Mouse (Mus musculus) CH12.LX (cell line): ENCODE results near the gene Cacng7. TPM values are rescaled to one million over a fixed set of nuclear protein-coding genes. Genes with fewer than 3 reads are reported as not detected.
"Not testable (repeated sequence)": the region's sequence is repeated elsewhere in the genome, so short reads cannot be mapped to it uniquely, and the experiment has no call there.

Source experiments
- DNase-seq: peaks from one replicate; pipeline ENCODE4 v3.0.0-alpha.2; 2013; ENCODE audit errors: extremely low read depth
- H3K27ac ChIP-seq: 2 replicates; pipeline ENCODE4 v1.5.1; 2012; ENCODE audit warnings: low read depth, mild to moderate bottlenecking, control low read depth, moderate library complexity; ENCODE audit not compliant: insufficient read depth
- H3K27me3 ChIP-seq: replicated peaks from 2 replicates; pipeline ENCODE3; 2012; ENCODE audit warnings: inconsistent platforms
- H3K36me3 ChIP-seq, 2 experiments: replicated peaks in 1 of 2; 2 replicates each; pipeline versions ENCODE3 to v1.6.1; 2012; ENCODE audit warnings: inconsistent platforms in 1 of 2, low read length in 1 of 2, mild to moderate bottlenecking in 1 of 2, mixed read lengths in 1 of 2, moderate library complexity in 1 of 2; ENCODE audit not compliant: control insufficient read depth in 1 of 2, insufficient read depth in 1 of 2
- H3K4me1 ChIP-seq, 2 experiments: 2 replicates each; pipeline ENCODE4 v1.6.1; 2012; ENCODE audit warnings: inconsistent platforms in 1 of 2, moderate library complexity in 1 of 2; ENCODE audit not compliant: insufficient read depth in 2 of 2, control insufficient read depth in 1 of 2
- H3K4me2 ChIP-seq: 2 replicates; pipeline ENCODE4 v1.6.1; 2012; ENCODE audit warnings: low read depth, mild to moderate bottlenecking, control low read depth; ENCODE audit not compliant: poor library complexity, insufficient read depth, severe bottlenecking
- H3K4me3 ChIP-seq, 3 experiments: fragments of 150-350 bp in 1 of 3; sonication (generic) in 1 of 3; replicated peaks in 1 of 3; 2 replicates each; pipeline versions ENCODE3 to v1.5.1; 2011 to 2012; ENCODE audit warnings: low read depth in 2 of 3, low read length in 2 of 3, mild to moderate bottlenecking in 2 of 3, moderate library complexity in 2 of 3, control low read depth in 1 of 3, improper control_type of control experiment in 1 of 3, inconsistent platforms in 1 of 3, mixed read lengths in 1 of 3; ENCODE audit not compliant: poor library complexity in 1 of 3
- H3K79me2 ChIP-seq: replicated peaks from 2 replicates; pipeline ENCODE4 v1.6.1; 2012; ENCODE audit warnings: mild to moderate bottlenecking, moderate library complexity; ENCODE audit not compliant: control insufficient read depth, poor library complexity, insufficient read depth, severe bottlenecking; ENCODE audit errors: extremely low read depth
- H3K9ac ChIP-seq: 2 replicates; pipeline ENCODE4 v1.6.1; 2012; ENCODE audit warnings: low read depth, mild to moderate bottlenecking, control low read depth, moderate library complexity; ENCODE audit not compliant: insufficient read depth
- H3K9me3 ChIP-seq: replicated peaks from 2 replicates; pipeline ENCODE3; 2012; ENCODE audit warnings: low read length, inconsistent platforms, mixed read lengths
- CHD2 ChIP-seq: IDR thresholded peaks from 2 replicates; pipeline ENCODE4 v1.6.1; 2011; ENCODE audit warnings: low read length, improper control_type of control experiment
- CTCF ChIP-seq, 2 experiments: IDR thresholded peaks in 1 of 2; conservative IDR thresholded peaks in 1 of 2; 2 replicates each; pipeline ENCODE4 v1.5.1; 2011 to 2012; ENCODE audit warnings: low read depth in 2 of 2, low read length in 2 of 2, improper control_type of control experiment in 1 of 2, inconsistent platforms in 1 of 2, mild to moderate bottlenecking in 1 of 2, moderate library complexity in 1 of 2
- E2F4 ChIP-seq: IDR thresholded peaks from 2 replicates; pipeline ENCODE4 v1.6.1; 2011; ENCODE audit warnings: low read depth, low read length, improper control_type of control experiment; ENCODE audit not compliant: insufficient replicate concordance
- ELF1 ChIP-seq: IDR thresholded peaks from 2 replicates; pipeline ENCODE4 v1.6.1; 2014; ENCODE audit warnings: low read depth, mild to moderate bottlenecking, inconsistent platforms, low read length, improper control_type of control experiment
- GABPA ChIP-seq: IDR thresholded peaks from 2 replicates; pipeline ENCODE4 v1.6.1; 2012; ENCODE audit warnings: low read depth, low read length, improper control_type of control experiment, inconsistent platforms; ENCODE audit not compliant: insufficient replicate concordance
- HCFC1 ChIP-seq: IDR thresholded peaks from 2 replicates; pipeline ENCODE4 v1.6.1; 2012; ENCODE audit warnings: low read depth, mild to moderate bottlenecking, inconsistent platforms, low read length, improper control_type of control experiment
- IRF4 ChIP-seq: IDR thresholded peaks from 2 replicates; pipeline ENCODE4 v1.6.1; 2014; ENCODE audit warnings: low read depth, mild to moderate bottlenecking, inconsistent platforms, low read length, improper control_type of control experiment
- JUN ChIP-seq: IDR thresholded peaks from 2 replicates; pipeline ENCODE4 v1.6.1; 2011; ENCODE audit warnings: low read depth, mild to moderate bottlenecking, low read length, improper control_type of control experiment, moderate library complexity; ENCODE audit not compliant: insufficient read depth
- MAFK ChIP-seq: IDR thresholded peaks from 2 replicates; pipeline ENCODE4 v1.6.1; 2011; ENCODE audit warnings: low read length, improper control_type of control experiment; ENCODE audit not compliant: insufficient replicate concordance
- MAX ChIP-seq: IDR thresholded peaks from 2 replicates; pipeline ENCODE4 v1.6.1; 2011; ENCODE audit warnings: low read length, improper control_type of control experiment
- MXI1 ChIP-seq: IDR thresholded peaks from 2 replicates; pipeline ENCODE4 v1.6.1; 2011; ENCODE audit warnings: mild to moderate bottlenecking, low read depth, low read length, improper control_type of control experiment
- MYC ChIP-seq: IDR thresholded peaks from 2 replicates; pipeline ENCODE4 v1.6.1; 2011; ENCODE audit warnings: low read depth, mild to moderate bottlenecking, improper control_type of control experiment, low read length
- NELFE ChIP-seq: IDR thresholded peaks from 2 replicates; pipeline ENCODE4 v1.6.1; 2011; ENCODE audit warnings: low read depth, low read length, improper control_type of control experiment
- NRF1 ChIP-seq: IDR thresholded peaks from 2 replicates; pipeline ENCODE4 v1.6.1; 2014; ENCODE audit warnings: low read depth, mild to moderate bottlenecking, inconsistent platforms, low read length, improper control_type of control experiment, moderate library complexity
- POLR2AphosphoS2 ChIP-seq: IDR thresholded peaks from 2 replicates; pipeline ENCODE4 v1.6.1; 2011; ENCODE audit warnings: low read depth, low read length, improper control_type of control experiment
- RAD21 ChIP-seq: IDR thresholded peaks from 2 replicates; pipeline ENCODE4 v1.6.1; 2011; ENCODE audit warnings: low read depth, mild to moderate bottlenecking, low read length, improper control_type of control experiment, moderate library complexity
- RCOR1 ChIP-seq: conservative IDR thresholded peaks from 2 replicates; pipeline ENCODE4 v1.6.1; 2012; ENCODE audit warnings: low read depth, mild to moderate bottlenecking, inconsistent platforms, low read length, improper control_type of control experiment
- SIN3A ChIP-seq: IDR thresholded peaks from 2 replicates; pipeline ENCODE4 v1.6.1; 2012; ENCODE audit warnings: low read length, improper control_type of control experiment, inconsistent platforms
- SMC3 ChIP-seq: IDR thresholded peaks from 2 replicates; pipeline ENCODE4 v1.6.1; 2011; ENCODE audit warnings: low read depth, low read length, improper control_type of control experiment
- TBP ChIP-seq: conservative IDR thresholded peaks from 2 replicates; pipeline ENCODE4 v1.6.1; 2011; ENCODE audit warnings: low read depth, low read length, improper control_type of control experiment
- TCF12 ChIP-seq: IDR thresholded peaks from 2 replicates; pipeline ENCODE4 v1.6.1; 2014; ENCODE audit warnings: low read depth, mild to moderate bottlenecking, inconsistent platforms, low read length, improper control_type of control experiment
- USF1 ChIP-seq: IDR thresholded peaks from 2 replicates; pipeline ENCODE4 v1.6.1; 2014; ENCODE audit warnings: low read depth, mild to moderate bottlenecking, inconsistent platforms, low read length, improper control_type of control experiment
- USF2 ChIP-seq: conservative IDR thresholded peaks from 2 replicates; pipeline ENCODE4 v1.6.1; 2011; ENCODE audit warnings: low read depth, low read length, improper control_type of control experiment
- ZC3H11A ChIP-seq: IDR thresholded peaks from 2 replicates; pipeline ENCODE4 v1.6.1; 2012; ENCODE audit warnings: low read depth, mild to moderate bottlenecking, inconsistent platforms, low read length, improper control_type of control experiment
- ZKSCAN1 ChIP-seq: IDR thresholded peaks from 2 replicates; pipeline ENCODE4 v1.6.1; 2012; ENCODE audit warnings: low read depth, inconsistent platforms, low read length, improper control_type of control experiment, borderline replicate concordance
- dilution Hi-C: fragments of 300-500 bp; cut with MboI; formaldehyde crosslinking; loops from 2 replicates; pipeline ENCODE4 v1.14.3; 2020; ENCODE audit warnings: low sequenced_read_pairs; ENCODE audit not compliant: extremely low pct_unique_long_range_greater_than_20kb, extremely low pct_ligation_motif_present
- in situ Hi-C: fragments of 300-500 bp; cut with MboI; formaldehyde crosslinking; loops from 3 replicates; pipeline ENCODE4 v1.14.3; 2019; ENCODE audit warnings: low sequenced_read_pairs, low pct_ligation_motif_present, low pct_unique_long_range_greater_than_20kb, mixed read lengths
- polyA plus RNA-seq: library from polyadenylated mRNA; unstranded; fragments of >175 nt; gene quantifications from 2 replicates; pipeline ENCODE4 v1.2.1, GENCODE M21; 2012; ENCODE audit warnings: low read depth; ENCODE audit not compliant: insufficient read length
- total RNA-seq, 2 experiments: library from RNA; depleted of rRNA; stranded (reverse); fragments of 300-350 nt in 1 of 2; fragments of >200 nt in 1 of 2; gene quantifications; 2 replicates each; pipeline ENCODE4 v1.2.3; 2012 to 2014

Gene Cacng7
- total and polyA plus RNA-seq, 3 experiments = 0.21 to 2.8 (median 0.28) TPM

DNA sequence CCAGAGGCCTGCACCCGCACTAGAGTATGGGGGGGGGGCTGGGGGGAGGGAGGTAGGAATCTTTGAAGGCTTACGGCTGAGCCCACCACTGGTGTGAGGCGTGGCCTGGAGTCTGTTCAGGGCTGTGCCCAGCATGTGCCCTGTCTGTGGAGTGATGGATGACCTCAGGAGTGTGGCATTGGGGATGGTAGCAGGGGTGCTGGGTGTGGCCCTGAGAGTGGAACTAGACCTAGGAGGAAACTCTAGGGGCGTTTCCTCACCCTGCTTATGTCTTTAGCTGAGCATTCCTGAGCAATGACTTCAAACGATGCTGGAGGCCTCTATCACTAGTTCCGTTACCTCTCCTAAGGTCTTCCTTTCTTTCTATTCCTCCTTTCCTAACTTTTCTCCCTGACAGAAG lies 41.6 kb upstream of the Cacng7 start:
- Histone ChIP-seq H3K9me3 (no peaks in the 10 kb centered on the region), H3K9ac (no peak overlapping the region), H3K27me3 (no peaks in the 10 kb centered on the region), H3K27ac (no peak overlapping the region), H3K36me3 (peaks cover 0 to 4% of the 10 kb centered on the region in 2 experiments), H3K4me1 (peaks cover 10 to 78% of the 10 kb centered on the region in 2 experiments), H3K4me2 (peak overlapping the region; percentile 60; the same call in 1 of the 2 replicates), H3K79me2 (no peaks in the 10 kb centered on the region), H3K4me3 (peak overlapping the region in 2 of 3 experiments; percentile 40 to 52)
- dilution Hi-C loops = no loop called here
- no peak for TF ChIP-seq USF2
- no peak for TF ChIP-seq NELFE
- TF ChIP-seq SIN3A = no peak
- TF ChIP-seq MAFK = no peak
- no peak for TF ChIP-seq TCF12
- TF ChIP-seq ZKSCAN1 = no peak
- no peak for TF ChIP-seq RCOR1
- TF ChIP-seq E2F4 = no peak
- TF ChIP-seq ELF1 = no peak
- TF ChIP-seq ZC3H11A = no peak
- TF ChIP-seq MAX = no peak
- no peak for TF ChIP-seq MXI1
- no peak for TF ChIP-seq CHD2
- no peak for TF ChIP-seq CTCF (conservative IDR thresholded peaks at IDR 0.05 in 1 of 2, IDR thresholded peaks at IDR 0.05 in 1 of 2; ENCODE audit: low read depth in 2 of 2, low read length in 2 of 2)
- no peak for TF ChIP-seq GABPA
- no peak for TF ChIP-seq NRF1
- in situ Hi-C loops = no loop called here
- DNase-seq = no peak

- H3K9me3 ChIP-seq = no peaks in the 10 kb centered on the region
- peak overlapping the region; percentile 35; the same call in 1 of the 2 replicates for H3K4me2 ChIP-seq
- H3K4me3 ChIP-seq = peak overlapping the region in 1 of 3 experiments; percentile 56
- TF ChIP-seq POLR2AphosphoS2 (no peak), HCFC1 (no peak), JUN (no peak), MYC (no peak), NELFE (no peak), USF2 (no peak), RAD21 (no peak), IRF4 (no peak), E2F4 (no peak), CHD2 (no peak), SMC3 (no peak), ZKSCAN1 (no peak), USF1 (no peak), MXI1 (no peak), TBP (no peak), ZC3H11A (no peak)
- no peak for DNase-seq
- no peaks in the 10 kb centered on the region for H3K27me3 ChIP-seq
- H3K4me1 ChIP-seq = peaks cover 7 to 78% of the 10 kb centered on the region in 2 experiments
- H3K9ac ChIP-seq = no peak overlapping the region
- dilution Hi-C loops (no loop called here), in situ Hi-C loops (no loop called here)
- H3K79me2 ChIP-seq = no peaks in the 10 kb centered on the region
- peaks cover 2 to 8% of the 10 kb centered on the region in 2 experiments for H3K36me3 ChIP-seq
- H3K27ac ChIP-seq = no peak overlapping the region
Measured at GRCm38 (mm10) chr7:3291764-3292163, 41.0 kb upstream of the Cacng7 start.

DNA sequence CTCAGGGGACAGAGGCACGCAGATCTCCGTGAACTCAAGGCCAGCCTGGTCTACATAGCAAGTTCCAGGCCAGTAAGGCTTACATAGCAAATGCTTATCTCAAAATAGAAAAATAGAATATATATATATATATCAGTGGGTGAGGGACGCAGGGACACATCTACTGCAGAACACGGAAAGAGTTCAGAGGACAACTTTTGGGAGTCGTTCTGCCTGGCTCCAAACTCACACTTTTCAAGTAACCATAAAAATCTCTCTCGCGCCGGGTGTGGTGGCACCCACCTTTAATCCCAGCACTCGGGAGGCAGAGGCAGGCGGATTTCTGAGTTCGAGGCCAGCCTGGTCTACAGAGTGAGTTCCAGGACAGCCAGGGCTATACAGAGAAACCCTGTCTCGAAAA lies 40.5 kb upstream of the Cacng7 start:
- DNase-seq, H3K9ac ChIP-seq, H3K27me3 ChIP-seq, dilution Hi-C loops, H3K79me2 ChIP-seq, H3K9me3 ChIP-seq, H3K27ac ChIP-seq, in situ Hi-C loops: not testable (repeated sequence)
- Histone ChIP-seq H3K4me3 (peak overlapping the region in 1 of 3 experiments; percentile 56), H3K4me2 (peak overlapping the region; percentile 35; the same call in 1 of the 2 replicates), H3K36me3 (peaks cover 8 to 14% of the 10 kb centered on the region in 2 experiments), H3K4me1 (peaks cover 7 to 78% of the 10 kb centered on the region in 2 experiments)
